Mouse (Mus musculus) embryonic stem cell, embryonic (primary cell): Measurements from ENCODE around the gene Alyref.

Experiments used
- CTCF ChIA-PET, 4 experiments: fragments of 300-600 bp in 2 of 4; fragments of 350-600 bp in 2 of 4; sonication (Branson Sonifier 250); formaldehyde crosslinking; loops; one replicate each; lab custom pipeline; 2022; ENCODE audit warnings: inconsistent platforms in 2 of 4; lab: Charles Lee
- POLR2A ChIA-PET, 4 experiments: fragments of 300-600 bp in 2 of 4; fragments of 350-600 bp in 2 of 4; sonication (Branson Sonifier 250); formaldehyde crosslinking; loops; one replicate each; lab custom pipeline; 2022; ENCODE audit warnings: antibody characterized with exemption in 4 of 4, inconsistent platforms in 1 of 4; lab: Charles Lee

Gene Alyref

GRCm38 (mm10) chr11:120616617-120617294 lies 18.6 kb upstream of the Alyref start:
- ChIA-PET POLR2A (interaction anchor here in 3 of 4 experiments (0.5 to 28.4 kb wide), 34 partner anchors 8 to 184 kb away, joined by 3 to 947 read pairs (median 4); partner anchors contain the start of genes Alyref (in 2 of the 3), Mafg (in 2 of the 3), Npb (in 2 of the 3) and P4hb (in 2 of the 3)), CTCF (interaction anchor here in 2 of 4 experiments (0.6 to 1.8 kb wide), 6 partner anchors 16 to 625 kb away, joined by 3 to 4 read pairs (median 3); no protein-coding TSS in a partner anchor)

GRCm38 (mm10) chr11:120615606-120616203 lies 17.5 kb upstream of the Alyref start:
- CTCF ChIA-PET = interaction anchor here in 2 of 4 experiments (0.6 to 1.1 kb wide), 5 partner anchors 15 to 438 kb away, joined by 3 to 5 read pairs (median 3); no protein-coding TSS in a partner anchor
- POLR2A ChIA-PET = interaction anchor here in 3 of 4 experiments (0.7 to 28.4 kb wide), 25 partner anchors 7 to 185 kb away, joined by 3 to 947 read pairs (median 4); partner anchors contain the start of genes Mafg (in 2 of the 3), P4hb (in 2 of the 3), Pycr1 (in 2 of the 3) and Sirt7 (in 2 of the 3)

- ChIA-PET POLR2A (interaction anchor here in 3 of 4 experiments (0.7 to 28.4 kb wide), 8 partner anchors 9 to 375 kb away, joined by 3 to 947 read pairs (median 5); partner anchors contain the start of genes Mafg (in 2 of the 3), Myadml2 (in 1 of the 3), Pycr1 (in 1 of the 3) and Sirt7 (in 1 of the 3)), CTCF (interaction anchor here in 1 of 4 experiments (0.6 kb wide), 2 partner anchors 38 to 438 kb away, joined by 3 read pairs; no protein-coding TSS in a partner anchor)
Observed at GRCm38 (mm10) chr11:120615167-120615566, 17.0 kb upstream of the Alyref start.

GRCm38 (mm10) chr11:120613976-120614375 lies 15.8 kb upstream of the Alyref start:
- CTCF ChIA-PET = interaction anchor here in 2 of 4 experiments (0.7 to 3.3 kb wide), 7 partner anchors 10 to 125 kb away, joined by 3 to 19 read pairs (median 9); partner anchors contain the start of gene Sirt7 (in 1 of the 2)
- POLR2A ChIA-PET = interaction anchor here in 2 of 4 experiments (0.6 to 28.4 kb wide), 11 partner anchors 10 to 52 kb away, joined by 3 to 947 read pairs (median 4); partner anchors contain the start of genes Mafg (in 1 of the 2), Myadml2 (in 1 of the 2), P4hb (in 1 of the 2) and Pycr1 (in 1 of the 2)

GRCm38 (mm10) chr11:120613481-120613972 lies 15.4 kb upstream of the Alyref start:
- CTCF ChIA-PET = interaction anchor here in 2 of 4 experiments (0.8 to 3.3 kb wide), 8 partner anchors 8 to 124 kb away, joined by 3 to 19 read pairs (median 6); partner anchors contain the start of gene Sirt7 (in 1 of the 2)
- POLR2A ChIA-PET = interaction anchor here in 3 of 4 experiments (1.1 to 28.4 kb wide), 14 partner anchors 11 to 122 kb away, joined by 3 to 947 read pairs (median 4); partner anchors contain the start of genes Mafg (in 1 of the 3), Myadml2 (in 1 of the 3), P4hb (in 1 of the 3) and Pycr1 (in 1 of the 3)

GRCm38 (mm10) chr11:120612763-120613162 lies 14.6 kb upstream of the Alyref start:
- ChIA-PET CTCF (interaction anchor here (0.5 to 3.3 kb wide), 38 partner anchors 9 to 237 kb away, joined by 3 to 19 read pairs (median 4); partner anchors contain the start of genes Sirt7 (in 2 of the 4), Cenpx (in 1 of the 4), Lrrc45 (in 1 of the 4) and Mafg (in 1 of the 4)), POLR2A (interaction anchor here (0.5 to 28.4 kb wide), 31 partner anchors 9 to 241 kb away, joined by 3 to 947 read pairs (median 4); partner anchors contain the start of genes Pycr1 (in 2 of the 4), Sirt7 (in 2 of the 4), Alyref (in 1 of the 4) and Anapc11 (in 1 of the 4))

GRCm38 (mm10) chr11:120610477-120611046 lies 12.4 kb upstream of the Alyref start:
- ChIA-PET POLR2A (interaction anchor here in 3 of 4 experiments (0.9 to 28.4 kb wide), 34 partner anchors 7 to 536 kb away, joined by 3 to 947 read pairs (median 10); partner anchors contain the start of genes Mafg (in 3 of the 3), P4hb (in 3 of the 3), Alyref (in 2 of the 3) and Anapc11 (in 2 of the 3)), CTCF (interaction anchor here in 3 of 4 experiments (0.5 to 2.6 kb wide), 7 partner anchors 20 to 852 kb away, joined by 4 to 19 read pairs (median 6); partner anchors contain the start of genes Rac3 (in 2 of the 3), Cenpx (in 1 of the 3) and Lrrc45 (in 1 of the 3))

GRCm38 (mm10) chr11:120609250-120609649 lies 11.1 kb upstream of the Alyref start:
- ChIA-PET CTCF (interaction anchor here in 3 of 4 experiments (0.6 to 2.6 kb wide), 26 partner anchors 12 to 255 kb away, joined by 3 to 19 read pairs (median 5); partner anchors contain the start of genes Rac3 (in 2 of the 3), Cenpx (in 1 of the 3), Dcxr (in 1 of the 3) and Lrrc45 (in 1 of the 3)), POLR2A (interaction anchor here (0.5 to 28.4 kb wide), 92 partner anchors 8 to 537 kb away, joined by 3 to 947 read pairs (median 4); partner anchors contain the start of genes Mafg (in 4 of the 4), P4hb (in 4 of the 4), Alyref (in 3 of the 4) and Anapc11 (in 3 of the 4))

- ChIA-PET POLR2A (interaction anchor here (0.5 to 28.4 kb wide), 69 partner anchors 9 to 383 kb away, joined by 3 to 947 read pairs (median 5); partner anchors contain the start of genes Mafg (in 4 of the 4), P4hb (in 4 of the 4), Alyref (in 3 of the 4) and Anapc11 (in 3 of the 4)), CTCF (interaction anchor here in 3 of 4 experiments (0.7 to 3.1 kb wide), 18 partner anchors 11 to 196 kb away, joined by 3 to 19 read pairs (median 5); partner anchors contain the start of gene Rac3 (in 2 of the 3))
Observed at GRCm38 (mm10) chr11:120608241-120609034, 10.3 kb upstream of the Alyref start, which contains the start of gene Npb. Gene Npb (plus strand): TSS chr11:120608477.

- ChIA-PET POLR2A (interaction anchor here in 2 of 4 experiments (1.0 to 8.3 kb wide), 14 partner anchors 10 to 117 kb away, joined by 3 to 149 read pairs (median 8); partner anchors contain the start of genes Alyref (in 1 of the 2), Anapc11 (in 1 of the 2), P4hb (in 1 of the 2) and Pcyt2 (in 1 of the 2)), CTCF (interaction anchor here in 1 of 4 experiments (1.1 to 3.1 kb wide), 2 partner anchors 27 to 118 kb away, joined by 3 to 7 read pairs; no protein-coding TSS in a partner anchor)
Observed at GRCm38 (mm10) chr11:120606764-120607163, 8.6 kb upstream of the Alyref start.

- ChIA-PET CTCF (interaction anchor here in 3 of 4 experiments (0.6 to 3.1 kb wide), 4 partner anchors 11 to 117 kb away, joined by 3 to 7 read pairs (median 4); no protein-coding TSS in a partner anchor), POLR2A (interaction anchor here in 3 of 4 experiments (0.6 to 8.3 kb wide), 25 partner anchors 9 to 252 kb away, joined by 3 to 149 read pairs (median 5); partner anchors contain the start of genes P4hb (in 2 of the 3), Alyref (in 1 of the 3), Anapc11 (in 1 of the 3) and Mafg (in 1 of the 3))
Observed at GRCm38 (mm10) chr11:120605667-120606066, 7.5 kb upstream of the Alyref start.

GRCm38 (mm10) chr11:120603545-120603944 lies 5.4 kb upstream of the Alyref start:
- ChIA-PET CTCF (interaction anchor here in 1 of 4 experiments (0.6 kb wide), 1 partner anchor 333 kb away, joined by 7 read pairs; no protein-coding TSS in a partner anchor), POLR2A (interaction anchor here in 3 of 4 experiments (0.6 to 1.9 kb wide), 10 partner anchors 9 to 41 kb away, joined by 3 to 5 read pairs (median 3); partner anchors contain the start of genes Arhgdia (in 1 of the 3), P4hb (in 1 of the 3) and Pycr1 (in 1 of the 3))

GRCm38 (mm10) chr11:120600716-120601115 lies 2.6 kb upstream of the Alyref start:
- ChIA-PET CTCF (interaction anchor here in 1 of 4 experiments (0.6 kb wide), 1 partner anchor 16 kb away, joined by 3 read pairs; no protein-coding TSS in a partner anchor), POLR2A (interaction anchor here in 2 of 4 experiments (0.7 to 1.5 kb wide), 4 partner anchors 9 to 1601 kb away, joined by 3 to 5 read pairs (median 3); no protein-coding TSS in a partner anchor)

GRCm38 (mm10) chr11:120598990-120599549 lies 905 bp upstream of the Alyref start:
- POLR2A ChIA-PET = interaction anchor here in 3 of 4 experiments (0.6 to 12.3 kb wide), 16 partner anchors 9 to 348 kb away, joined by 3 to 215 read pairs (median 4); partner anchors contain the start of genes Npb (in 2 of the 3), P4hb (in 2 of the 3), Arhgdia (in 1 of the 3) and Mafg (in 1 of the 3)

More at GRCm38 (mm10) chr11:120598990-120599549, 905 bp upstream of the Alyref start:
- CTCF ChIA-PET = no interaction called here
